Mouse (Mus musculus) liver, embryonic 11.5 days (tissue): ENCODE data around the gene Ifrd2. TPM values are rescaled to one million over a fixed set of nuclear protein-coding genes. Genes with fewer than 3 reads are reported as not detected.
"Not testable (repeated sequence)": the region's sequence is repeated elsewhere in the genome, so short reads cannot be mapped to it uniquely, and the experiment has no call there.

Source experiments
- ATAC-seq: fragments of 200-750 bp; cut with Nextera tagmentation; replicated peaks from 2 replicates; pipeline ENCODE4 v1.8.0; 2017; ENCODE audit warnings: moderate number of reproducible peaks, mild to moderate bottlenecking, moderate TSS enrichment, moderate library complexity; ENCODE audit not compliant: low FRiP score
- DNase-seq: peaks from one replicate; pipeline ENCODE4 v3.0.0-alpha.2; 2017; ENCODE audit warnings: low spot score
- H3K27ac ChIP-seq: fragments of 300-500 bp; sonication (generic); 2 replicates; pipeline ENCODE4 v1.5.1; 2014; ENCODE audit warnings: mild to moderate bottlenecking, low read depth, low read length, control low read depth
- H3K27me3 ChIP-seq: fragments of 300-500 bp; sonication (generic); replicated peaks from 2 replicates; pipeline ENCODE4 v1.6.1; 2014; ENCODE audit warnings: low read length, mixed read lengths; ENCODE audit not compliant: control insufficient read depth, insufficient read depth
- H3K36me3 ChIP-seq: fragments of 300-500 bp; sonication (generic); 2 replicates; pipeline ENCODE4 v1.6.1; 2014; ENCODE audit warnings: mild to moderate bottlenecking, low read length, moderate library complexity, mixed read lengths; ENCODE audit not compliant: control insufficient read depth, insufficient read depth
- H3K4me1 ChIP-seq: fragments of 300-500 bp; sonication (generic); replicated peaks from 2 replicates; pipeline ENCODE4 v1.6.1; 2014; ENCODE audit warnings: low read length, mixed read lengths; ENCODE audit not compliant: control insufficient read depth, insufficient read depth
- H3K4me2 ChIP-seq: fragments of 300-500 bp; sonication (generic); 2 replicates; pipeline ENCODE4 v1.6.1; 2014; ENCODE audit warnings: mild to moderate bottlenecking, control low read depth, moderate library complexity
- H3K4me3 ChIP-seq: fragments of 300-500 bp; sonication (generic); 2 replicates; pipeline ENCODE4 v1.5.1; 2014; ENCODE audit warnings: low read depth, low read length, control low read depth
- H3K9ac ChIP-seq: fragments of 300-500 bp; sonication (generic); 2 replicates; pipeline ENCODE4 v1.6.1; 2014; ENCODE audit warnings: low read depth, low read length, control low read depth
- H3K9me3 ChIP-seq: fragments of 300-500 bp; sonication (generic); 2 replicates; pipeline ENCODE4 v1.6.1; 2016; ENCODE audit warnings: low read length, inconsistent platforms, mixed read lengths; ENCODE audit not compliant: control insufficient read depth
- WGBS: fragments of 180-500 bp; shearing (Covaris S2); extraction: QIAGEN DNeasy Blood & Tissue Kit; methylation state at CpG from one replicate; pipeline ENCODE4 v1.1.7; 2014; 5-methylcytosine and 5-hydroxymethylcytosine counted together
- polyA plus RNA-seq: library from polyadenylated mRNA; unstranded; fragments of >200 nt; fragmentation: Nextera tagmentation; extraction: Ambion mirVana; gene quantifications from 2 replicates; pipeline ENCODE4 v1.2.1, GENCODE M21; 2014

The Ifrd2 gene
- polyA plus RNA-seq, 1 experiment from 2014 or later, result 219 TPM

DNA sequence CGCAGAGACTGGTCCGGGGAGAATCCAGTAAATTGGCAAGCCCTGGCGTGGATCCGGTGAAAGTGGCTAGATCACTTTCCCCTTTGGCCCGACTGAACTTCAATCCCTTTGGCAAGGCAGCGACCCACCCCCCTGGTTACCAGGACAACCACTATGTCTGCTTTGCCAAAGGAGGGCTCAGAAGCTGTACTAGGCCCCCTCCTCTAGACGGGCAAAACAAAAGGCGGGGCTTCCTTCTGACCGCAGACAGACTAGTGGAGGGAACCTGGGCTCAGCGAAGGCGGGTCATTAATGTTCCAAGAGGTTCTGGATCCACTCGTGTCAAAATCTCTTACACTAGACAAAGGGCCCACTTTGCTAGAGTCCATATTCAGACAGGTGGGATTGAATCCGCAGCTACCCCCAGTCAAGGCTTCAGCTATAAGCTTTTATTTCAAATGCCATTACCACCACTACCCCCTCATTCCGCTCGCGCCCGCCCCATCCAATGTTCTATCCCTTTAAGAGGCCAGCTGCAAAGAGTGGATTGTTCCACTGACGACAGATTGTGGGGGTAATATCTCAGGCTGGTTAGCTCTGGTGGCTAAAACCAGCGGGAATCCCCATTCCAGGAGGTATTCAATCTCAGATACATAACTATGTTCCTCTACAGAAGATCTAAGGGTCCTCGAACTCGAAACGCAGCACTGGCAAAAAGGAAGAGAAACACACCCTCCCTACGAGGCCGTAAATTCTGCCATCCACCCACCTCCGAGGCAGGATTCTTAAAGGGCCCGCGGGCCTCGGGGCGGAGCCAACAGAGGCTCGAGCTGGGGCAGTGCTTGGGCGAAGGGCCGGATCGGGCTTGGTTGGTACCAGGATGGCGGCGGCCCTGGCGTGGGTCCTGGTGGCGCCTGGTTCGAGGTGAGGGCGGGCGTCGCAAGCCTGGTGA lies 18.8 kb upstream of the Ifrd2 start:
- under 1% methylated on average over 41 of the region's 41 CpGs for WGBS
- ATAC-seq, result peak; percentile 79
- Histone ChIP-seq H3K27ac (peak overlapping the region; percentile 80), H3K4me2 (peak overlapping the region; percentile 78), H3K9me3 (no peaks in the 10 kb centered on the region), H3K36me3 (peaks cover 30% of the 10 kb centered on the region), H3K27me3 (no peaks in the 10 kb centered on the region), H3K4me1 (peaks cover 62% of the 10 kb centered on the region), H3K9ac (peak overlapping the region; percentile 84), H3K4me3 (peak overlapping the region; percentile 80)
- peak; percentile 88 for DNase-seq

GRCm38 (mm10) chr9:107569270-107569669 lies 18.2 kb upstream of the Ifrd2 start:
- peak; percentile 21 for ATAC-seq
- H3K4me1 ChIP-seq, result peaks cover 56% of the 10 kb centered on the region
- H3K9ac ChIP-seq, result peak overlapping the region; percentile 84
- H3K27ac ChIP-seq, result peak overlapping the region; percentile 80
- WGBS, result 0% methylated on average over 23 of the region's 23 CpGs
- H3K9me3 ChIP-seq, result no peaks in the 10 kb centered on the region
- H3K27me3 ChIP-seq, result no peaks in the 10 kb centered on the region
- H3K4me2 ChIP-seq, result peak overlapping the region; percentile 78
- DNase-seq, result no peak
- peaks cover 31% of the 10 kb centered on the region for H3K36me3 ChIP-seq
- H3K4me3 ChIP-seq, result peak overlapping the region; percentile 80

DNA sequence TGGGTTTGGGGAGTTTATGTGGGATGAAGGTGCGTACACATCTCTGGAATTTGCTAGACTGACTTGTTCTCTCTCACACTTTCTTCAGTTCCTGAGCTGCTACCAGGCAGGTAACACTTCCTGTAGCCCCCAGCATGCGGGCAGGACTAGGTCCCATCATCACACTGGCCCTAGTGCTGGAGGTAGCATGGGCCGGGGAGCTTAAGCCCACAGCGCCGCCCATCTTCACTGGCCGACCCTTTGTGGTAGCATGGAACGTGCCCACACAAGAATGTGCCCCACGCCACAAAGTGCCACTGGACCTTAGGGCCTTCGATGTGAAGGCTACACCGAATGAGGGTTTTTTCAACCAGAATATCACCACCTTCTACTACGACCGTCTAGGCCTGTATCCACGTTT lies 17.4 kb upstream of the Ifrd2 start:
- peak overlapping the region; percentile 80 for H3K4me3 ChIP-seq
- peak overlapping the region; percentile 80 for H3K27ac ChIP-seq
- H3K36me3 ChIP-seq, result peaks cover 29% of the 10 kb centered on the region
- H3K4me2 ChIP-seq, result peak overlapping the region; percentile 78
- peak overlapping the region; percentile 84 for H3K9ac ChIP-seq
- WGBS, result 57% methylated on average over 13 of the region's 13 CpGs
- ATAC-seq, result no peak
- no peak for DNase-seq
- H3K4me1 ChIP-seq, result peaks cover 51% of the 10 kb centered on the region
- H3K9me3 ChIP-seq, result no peaks in the 10 kb centered on the region
- no peaks in the 10 kb centered on the region for H3K27me3 ChIP-seq

DNA sequence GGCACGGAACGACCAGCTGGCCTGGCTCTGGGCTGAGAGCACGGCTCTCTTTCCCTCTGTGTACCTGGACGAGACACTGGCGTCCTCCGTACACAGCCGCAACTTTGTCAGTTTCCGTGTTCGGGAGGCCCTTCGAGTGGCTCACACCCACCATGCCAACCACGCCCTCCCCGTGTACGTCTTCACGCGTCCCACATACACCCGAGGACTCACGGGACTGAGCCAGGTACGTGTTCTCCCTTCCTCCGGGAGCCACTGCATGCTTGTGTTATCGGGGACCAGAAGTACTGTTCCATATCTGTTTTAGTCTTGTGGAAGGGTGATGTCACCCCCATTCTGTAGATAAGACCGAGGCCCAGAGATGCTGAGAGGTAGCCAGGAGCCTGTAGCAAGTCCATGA lies 16.6 kb upstream of the Ifrd2 start:
- H3K4me1 ChIP-seq, result peaks cover 52% of the 10 kb centered on the region
- H3K9ac ChIP-seq, result peak overlapping the region; percentile 84
- H3K36me3 ChIP-seq, result peaks cover 25% of the 10 kb centered on the region
- DNase-seq (no peak), ATAC-seq (peak; percentile 64)
- H3K9me3 ChIP-seq, result no peaks in the 10 kb centered on the region
- no peaks in the 10 kb centered on the region for H3K27me3 ChIP-seq
- peak overlapping the region; percentile 78 for H3K4me2 ChIP-seq
- peak overlapping the region; percentile 80 for H3K27ac ChIP-seq
- 59% methylated on average over 21 of the region's 21 CpGs for WGBS
- H3K4me3 ChIP-seq, result peak overlapping the region; percentile 80

DNA sequence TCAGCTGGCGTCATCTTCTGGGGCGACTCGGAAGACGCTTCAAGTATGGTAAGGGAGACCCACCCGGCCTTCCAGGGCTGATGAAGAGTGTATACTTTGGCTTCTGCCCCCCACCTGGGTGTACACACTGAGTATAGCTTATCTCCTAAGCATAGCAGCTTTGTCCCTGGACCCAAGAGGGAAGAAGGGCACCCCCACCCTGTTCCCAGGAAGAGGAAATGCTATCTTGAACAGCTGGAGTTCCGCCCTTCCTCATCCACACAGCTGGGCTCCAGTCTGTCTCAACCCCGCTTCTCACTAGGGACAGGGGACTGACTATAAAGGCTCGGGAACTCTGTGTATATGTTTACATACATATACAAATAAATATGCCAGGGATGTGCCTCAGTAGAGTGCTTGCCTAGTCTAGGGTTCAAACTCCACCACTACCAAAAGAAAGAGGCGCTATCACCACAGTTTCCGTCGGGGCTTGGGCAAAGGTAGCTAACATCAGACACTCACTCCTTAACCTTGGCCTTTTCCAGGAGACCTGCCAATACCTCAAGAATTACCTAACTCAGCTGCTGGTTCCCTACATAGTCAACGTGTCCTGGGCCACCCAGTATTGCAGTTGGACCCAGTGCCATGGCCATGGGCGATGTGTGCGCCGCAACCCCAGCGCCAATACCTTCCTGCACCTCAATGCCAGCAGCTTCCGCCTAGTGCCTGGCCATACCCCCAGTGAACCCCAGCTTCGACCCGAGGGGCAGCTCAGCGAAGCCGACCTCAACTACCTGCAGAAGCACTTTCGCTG lies 15.7 kb upstream of the Ifrd2 start:
- H3K27ac ChIP-seq, result peak overlapping the region; percentile 52
- peaks cover 52% of the 10 kb centered on the region for H3K4me1 ChIP-seq
- peak overlapping the region; percentile 80 for H3K4me3 ChIP-seq
- H3K9ac ChIP-seq, result peak overlapping the region; percentile 84; the same call in 1 of the 2 replicates
- H3K4me2 ChIP-seq, result peak overlapping the region; percentile 78
- WGBS, result 85% methylated on average over 22 of the region's 22 CpGs
- DNase-seq (no peak), ATAC-seq (no peak; the same call in 1 of the 2 replicates)
- H3K27me3 ChIP-seq, result no peaks in the 10 kb centered on the region
- peaks cover 25% of the 10 kb centered on the region for H3K36me3 ChIP-seq
- H3K9me3 ChIP-seq, result no peaks in the 10 kb centered on the region

DNA sequence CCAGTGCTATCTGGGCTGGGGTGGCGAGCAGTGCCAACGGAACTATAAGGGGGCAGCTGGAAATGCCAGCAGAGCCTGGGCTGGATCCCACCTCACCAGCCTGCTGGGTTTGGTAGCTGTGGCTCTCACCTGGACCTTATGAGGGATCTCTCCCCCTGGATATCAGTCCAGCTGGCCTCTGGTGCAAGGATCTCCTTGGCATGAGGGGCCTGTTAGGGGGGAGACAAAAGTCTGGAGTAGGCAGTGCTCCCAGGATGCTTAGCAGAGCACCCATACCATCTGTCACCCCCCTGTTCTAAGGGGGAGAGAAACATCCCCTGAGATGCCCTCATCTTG lies 15.1 kb upstream of the Ifrd2 start:
- Histone ChIP-seq H3K9me3 (no peaks in the 10 kb centered on the region), H3K27me3 (no peaks in the 10 kb centered on the region), H3K4me1 (peaks cover 53% of the 10 kb centered on the region), H3K27ac (peak overlapping the region; percentile 52), H3K4me3 (peak overlapping the region; percentile 80; the same call in 1 of the 2 replicates), H3K9ac (no peak overlapping the region), H3K36me3 (peaks cover 25% of the 10 kb centered on the region), H3K4me2 (peak overlapping the region; percentile 78)
- DNase-seq (no peak), ATAC-seq (no peak)
- WGBS, result 95% methylated on average over 2 of the region's 2 CpGs

DNA sequence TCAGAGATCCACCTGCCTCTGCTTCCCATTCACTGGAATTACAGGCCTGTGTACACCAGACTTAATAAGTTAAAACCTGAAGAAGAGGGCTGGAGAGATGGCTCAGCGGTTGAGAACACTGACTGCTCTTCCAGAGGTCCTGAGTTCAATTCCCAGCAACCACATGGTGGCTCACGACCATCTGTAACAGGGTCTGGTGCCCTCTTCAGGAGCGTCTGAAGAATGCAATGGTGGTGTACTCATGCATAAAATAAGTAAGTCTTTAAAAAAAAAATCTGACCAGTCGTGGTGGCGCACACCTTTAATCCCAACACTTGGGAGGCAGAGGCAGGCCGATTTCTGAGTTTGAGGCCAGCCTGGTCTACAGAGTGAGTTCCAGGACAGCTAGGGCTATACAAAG lies 13.7 kb upstream of the Ifrd2 start:
- not testable (repeated sequence) for ATAC-seq, H3K4me2 ChIP-seq, H3K9me3 ChIP-seq, H3K27ac ChIP-seq, DNase-seq, H3K4me3 ChIP-seq, H3K9ac ChIP-seq, H3K27me3 ChIP-seq
- Histone ChIP-seq H3K36me3 (peaks cover 25% of the 10 kb centered on the region), H3K4me1 (peaks cover 48% of the 10 kb centered on the region)
- WGBS, result 78% methylated on average over 6 of the region's 6 CpGs

GRCm38 (mm10) chr9:107575579-107576356 lies 11.7 kb upstream of the Ifrd2 start:
- DNase-seq, result no peak
- peaks cover 25% of the 10 kb centered on the region for H3K36me3 ChIP-seq

More at GRCm38 (mm10) chr9:107575579-107576356, 11.7 kb upstream of the Ifrd2 start:
- Histone ChIP-seq H3K27ac (peak overlapping the region; percentile 74), H3K4me1 (peaks cover 40% of the 10 kb centered on the region), H3K9ac (no peak overlapping the region; the same call in 1 of the 2 replicates), H3K4me2 (peak overlapping the region; percentile 88; the same call in 1 of the 2 replicates), H3K4me3 (no peak overlapping the region), H3K9me3 (no peaks in the 10 kb centered on the region), H3K27me3 (no peaks in the 10 kb centered on the region)
- 78% methylated on average over 14 of the region's 14 CpGs for WGBS
- ATAC-seq, result no peak
